ENCODE assay signal across 18 mouse cellular contexts in genomic region chr6:141868735-141869134, GRCm38 (mm10). TPM values are rescaled to one million over a fixed set of nuclear protein-coding genes. Genes with fewer than 3 reads are reported as not detected.
"Had no signal": no experiment of that assay in that cellular context is flagged by ENCODE, and none has a peak within 500 bp of the region (broad histone marks: within the 10 kb centered on the region; RNA-seq: fewer than 3 reads in every experiment).

No protein-coding gene starts in this region.

- H3K4me2 ChIP-seq: limb, embryonic 12.5 days; limb, embryonic 15.5 days; lung, embryonic 14.5 days; midbrain, embryonic 12.5 days; midbrain, embryonic 15.5 days; neural tube, embryonic 12.5 days; neural tube, embryonic 15.5 days; stomach, embryonic 15.5 days had no signal

- ATAC-seq: intestine, postnatal 0 days; lung, postnatal 0 days; midbrain, embryonic 15.5 days had no signal

- H3K27ac ChIP-seq: kidney, postnatal 0 days; limb, embryonic 12.5 days; limb, embryonic 15.5 days; macrophage; midbrain, embryonic 12.5 days; midbrain, embryonic 15.5 days; neural tube, embryonic 12.5 days; neural tube, embryonic 15.5 days; stomach, embryonic 15.5 days had no signal

- H3K9ac ChIP-seq: limb, embryonic 12.5 days; limb, embryonic 15.5 days; lung, embryonic 14.5 days; midbrain, embryonic 12.5 days; midbrain, embryonic 15.5 days; neural tube, embryonic 12.5 days; neural tube, embryonic 15.5 days; stomach, embryonic 15.5 days had no signal

- H3K4me3 ChIP-seq: limb, embryonic 12.5 days; limb, embryonic 15.5 days; midbrain, embryonic 12.5 days; midbrain, embryonic 15.5 days; neural tube, embryonic 12.5 days; neural tube, embryonic 15.5 days; stomach, embryonic 15.5 days had no signal

- H3K27me3 ChIP-seq: limb, embryonic 12.5 days; limb, embryonic 15.5 days; midbrain, embryonic 12.5 days; midbrain, embryonic 15.5 days; neural tube, embryonic 12.5 days; neural tube, embryonic 15.5 days; stomach, embryonic 15.5 days had no signal

- H3K4me1 ChIP-seq: limb, embryonic 12.5 days; limb, embryonic 15.5 days; midbrain, embryonic 12.5 days; midbrain, embryonic 15.5 days; neural tube, embryonic 12.5 days; neural tube, embryonic 15.5 days; stomach, embryonic 15.5 days had no signal

- DNase-seq: layer of hippocampus, postnatal 36 days; left cerebral cortex, postnatal 4 days; lung, embryonic 14.5 days; right cerebral cortex, postnatal 25 days; spleen, adult 18-20 months; thymus, postnatal 36 days had no signal

- H3K36me3 ChIP-seq: limb, embryonic 12.5 days; limb, embryonic 15.5 days; midbrain, embryonic 12.5 days; midbrain, embryonic 15.5 days; neural tube, embryonic 12.5 days; neural tube, embryonic 15.5 days; stomach, embryonic 15.5 days had no signal

- H3K9me3 ChIP-seq: limb, embryonic 12.5 days; limb, embryonic 15.5 days; midbrain, embryonic 12.5 days; midbrain, embryonic 15.5 days; neural tube, embryonic 12.5 days; neural tube, embryonic 15.5 days; stomach, embryonic 15.5 days had no signal

RNA-seq across cellular contexts. Expression of gene Slco1a4, which starts 12.7 kb away (rescaled TPM):
- polyA plus RNA-seq: intestine, embryonic 14.5 days; limb, embryonic 12.5 days; lung, embryonic 14.5 days; macrophage; midbrain, embryonic 12.5 days; stomach, embryonic 15.5 days had no signal
